Mouse (Mus musculus): ENCODE results near the gene Acoxl. TPM values are rescaled to one million over a fixed set of nuclear protein-coding genes. Genes with fewer than 3 reads are reported as not detected.

Acoxl gene
- polyA plus RNA-seq, 1 experiment from 2014 or later, result 0.95 TPM

- peaks cover 15% of the 10 kb centered on the region for H3K36me3 ChIP-seq (ENCODE audit: insufficient read depth, low read length)
- under 1% methylated on average over 35 of the region's 35 CpGs for WGBS
- H3K9me3 ChIP-seq (ENCODE audit: low read length), result no peaks in the 10 kb centered on the region
- peaks cover 24% of the 10 kb centered on the region for H3K27me3 ChIP-seq (ENCODE audit: insufficient read depth, low read length)
- peak overlapping the region; percentile 79 for H3K4me3 ChIP-seq (ENCODE audit: low read length)
- H3K27ac ChIP-seq (ENCODE audit: low read length), result peak overlapping the region; percentile 95
- H3K9ac ChIP-seq (replicated peaks; ENCODE audit: low read length), result peak overlapping the region; percentile 88
- peak; percentile 0; the same call in 1 of the 2 replicates for ATAC-seq (ENCODE audit: low FRiP score, low TSS enrichment)
- peak overlapping the region; percentile 95 for H3K4me2 ChIP-seq (replicated peaks; ENCODE audit: low read depth, low read length)
- H3K4me1 ChIP-seq (ENCODE audit: insufficient read depth, low read length), result peaks cover 48% of the 10 kb centered on the region
Measured at GRCm38 (mm10) chr2:128126591-128127051, 287.9 kb downstream of the Acoxl start.

GRCm38 (mm10) chr2:128127121-128127671, 288.5 kb downstream of the Acoxl start:
- H3K4me3 ChIP-seq (ENCODE audit: low read length), result peak overlapping the region; percentile 79
- peaks cover 18% of the 10 kb centered on the region for H3K36me3 ChIP-seq (ENCODE audit: insufficient read depth, low read length)
- under 1% methylated on average over 59 of the region's 67 CpGs for WGBS
- peak overlapping the region; percentile 95 for H3K4me2 ChIP-seq (replicated peaks; ENCODE audit: low read depth, low read length)
- H3K9me3 ChIP-seq (ENCODE audit: low read length), result no peaks in the 10 kb centered on the region
- H3K27ac ChIP-seq (ENCODE audit: low read length), result peak overlapping the region; percentile 95
- peak; percentile 89 for ATAC-seq (ENCODE audit: low FRiP score, low TSS enrichment)
- H3K27me3 ChIP-seq (ENCODE audit: insufficient read depth, low read length), result peaks cover 18% of the 10 kb centered on the region
- H3K4me1 ChIP-seq (ENCODE audit: insufficient read depth, low read length), result peaks cover 48% of the 10 kb centered on the region
- peak overlapping the region; percentile 88 for H3K9ac ChIP-seq (replicated peaks; ENCODE audit: low read length)

- Histone ChIP-seq H3K36me3 (ENCODE audit: insufficient read depth, low read length) (peaks cover 18% of the 10 kb centered on the region), H3K27ac (ENCODE audit: low read length) (peak overlapping the region; percentile 95), H3K9me3 (ENCODE audit: low read length) (no peaks in the 10 kb centered on the region), H3K4me2 (replicated peaks; ENCODE audit: low read depth, low read length) (peak overlapping the region; percentile 95), H3K4me1 (ENCODE audit: insufficient read depth, low read length) (peaks cover 44% of the 10 kb centered on the region), H3K4me3 (ENCODE audit: low read length) (peak overlapping the region; percentile 79), H3K27me3 (ENCODE audit: insufficient read depth, low read length) (peaks cover 15% of the 10 kb centered on the region), H3K9ac (replicated peaks; ENCODE audit: low read length) (peak overlapping the region; percentile 88)
- under 1% methylated on average over 48 of the region's 48 CpGs for WGBS
- peak; percentile 22; the same call in 1 of the 2 replicates for ATAC-seq (ENCODE audit: low FRiP score, low TSS enrichment)
Measured at GRCm38 (mm10) chr2:128127691-128128292, 289.1 kb downstream of the Acoxl start.

- peak overlapping the region; percentile 95 for H3K4me2 ChIP-seq (replicated peaks; ENCODE audit: low read depth, low read length)
- no peak overlapping the region for H3K27ac ChIP-seq (ENCODE audit: low read length)
- no peaks in the 10 kb centered on the region for H3K9me3 ChIP-seq (ENCODE audit: low read length)
- peaks cover 37% of the 10 kb centered on the region for H3K4me1 ChIP-seq (ENCODE audit: insufficient read depth, low read length)
- H3K27me3 ChIP-seq (ENCODE audit: insufficient read depth, low read length), result peaks cover 10% of the 10 kb centered on the region; the same call in 1 of the 2 replicates
- ATAC-seq (ENCODE audit: low FRiP score, low TSS enrichment), result no peak
- H3K9ac ChIP-seq (replicated peaks; ENCODE audit: low read length), result peak overlapping the region; percentile 88
- peak overlapping the region; percentile 79 for H3K4me3 ChIP-seq (ENCODE audit: low read length)
- peaks cover 18% of the 10 kb centered on the region for H3K36me3 ChIP-seq (ENCODE audit: insufficient read depth, low read length)
- WGBS, result 23% methylated on average over 10 of the region's 10 CpGs
Measured at GRCm38 (mm10) chr2:128128532-128128931, 289.9 kb downstream of the Acoxl start.

GRCm38 (mm10) chr2:128131503-128131902, 292.8 kb downstream of the Acoxl start:
- no peak overlapping the region for H3K4me3 ChIP-seq (ENCODE audit: low read length)

GRCm38 (mm10) chr2:128132635-128133034, 294.0 kb downstream of the Acoxl start:
- Histone ChIP-seq H3K27ac (ENCODE audit: low read length) (no peak overlapping the region), H3K4me2 (replicated peaks; ENCODE audit: low read depth, low read length) (no peak overlapping the region), H3K9ac (replicated peaks; ENCODE audit: low read length) (no peak overlapping the region), H3K36me3 (ENCODE audit: insufficient read depth, low read length) (peaks cover 33% of the 10 kb centered on the region), H3K4me3 (ENCODE audit: low read length) (no peak overlapping the region), H3K9me3 (ENCODE audit: low read length) (no peaks in the 10 kb centered on the region), H3K4me1 (ENCODE audit: insufficient read depth, low read length) (peaks cover 35% of the 10 kb centered on the region), H3K27me3 (ENCODE audit: insufficient read depth, low read length) (no peaks in the 10 kb centered on the region)
- no peak for ATAC-seq (ENCODE audit: low FRiP score, low TSS enrichment)
- 72% methylated on average over 5 of the region's 5 CpGs for WGBS

More at GRCm38 (mm10) chr2:128131503-128131902, 292.8 kb downstream of the Acoxl start:
- H3K27me3 ChIP-seq (ENCODE audit: insufficient read depth, low read length), result no peaks in the 10 kb centered on the region
- ATAC-seq (ENCODE audit: low FRiP score, low TSS enrichment), result no peak
- no peaks in the 10 kb centered on the region for H3K9me3 ChIP-seq (ENCODE audit: low read length)
- H3K4me2 ChIP-seq (replicated peaks; ENCODE audit: low read depth, low read length), result no peak overlapping the region
- WGBS, result 82% methylated on average over 11 of the region's 11 CpGs
- peaks cover 33% of the 10 kb centered on the region for H3K36me3 ChIP-seq (ENCODE audit: insufficient read depth, low read length)
- H3K4me1 ChIP-seq (ENCODE audit: insufficient read depth, low read length), result peaks cover 34% of the 10 kb centered on the region
- H3K27ac ChIP-seq (ENCODE audit: low read length), result no peak overlapping the region
- H3K9ac ChIP-seq (replicated peaks; ENCODE audit: low read length), result no peak overlapping the region

- ATAC-seq (ENCODE audit: low FRiP score, low TSS enrichment), result no peak
- no peak overlapping the region for H3K27ac ChIP-seq (ENCODE audit: low read length)
- H3K9ac ChIP-seq (replicated peaks; ENCODE audit: low read length), result no peak overlapping the region
- H3K9me3 ChIP-seq (ENCODE audit: low read length), result no peaks in the 10 kb centered on the region
- peaks cover 40% of the 10 kb centered on the region for H3K4me1 ChIP-seq (ENCODE audit: insufficient read depth, low read length)
- H3K36me3 ChIP-seq (ENCODE audit: insufficient read depth, low read length), result peaks cover 33% of the 10 kb centered on the region
- H3K27me3 ChIP-seq (ENCODE audit: insufficient read depth, low read length), result no peaks in the 10 kb centered on the region
- H3K4me3 ChIP-seq (ENCODE audit: low read length), result no peak overlapping the region
- no peak overlapping the region for H3K4me2 ChIP-seq (replicated peaks; ENCODE audit: low read depth, low read length)
Measured at GRCm38 (mm10) chr2:128133865-128134264, 295.2 kb downstream of the Acoxl start.

- Histone ChIP-seq H3K27ac (ENCODE audit: low read length) (no peak overlapping the region), H3K4me2 (replicated peaks; ENCODE audit: low read depth, low read length) (no peak overlapping the region), H3K4me1 (ENCODE audit: insufficient read depth, low read length) (peaks cover 40% of the 10 kb centered on the region), H3K9ac (replicated peaks; ENCODE audit: low read length) (no peak overlapping the region), H3K36me3 (ENCODE audit: insufficient read depth, low read length) (peaks cover 33% of the 10 kb centered on the region), H3K9me3 (ENCODE audit: low read length) (no peaks in the 10 kb centered on the region), H3K27me3 (ENCODE audit: insufficient read depth, low read length) (no peaks in the 10 kb centered on the region), H3K4me3 (ENCODE audit: low read length) (no peak overlapping the region)
- 46% methylated on average over 5 of the region's 5 CpGs for WGBS
- ATAC-seq (ENCODE audit: low FRiP score, low TSS enrichment), result no peak
Measured at GRCm38 (mm10) chr2:128134474-128134873, 295.8 kb downstream of the Acoxl start.

- Histone ChIP-seq H3K36me3 (ENCODE audit: insufficient read depth, low read length) (peaks cover 29% of the 10 kb centered on the region), H3K9ac (replicated peaks; ENCODE audit: low read length) (no peak overlapping the region), H3K4me2 (replicated peaks; ENCODE audit: low read depth, low read length) (no peak overlapping the region), H3K27me3 (ENCODE audit: insufficient read depth, low read length) (no peaks in the 10 kb centered on the region), H3K9me3 (ENCODE audit: low read length) (no peaks in the 10 kb centered on the region), H3K4me3 (ENCODE audit: low read length) (no peak overlapping the region), H3K27ac (ENCODE audit: low read length) (no peak overlapping the region), H3K4me1 (ENCODE audit: insufficient read depth, low read length) (peaks cover 39% of the 10 kb centered on the region)
- 47% methylated on average over 8 of the region's 8 CpGs for WGBS
- ATAC-seq (ENCODE audit: low FRiP score, low TSS enrichment), result no peak
Measured at GRCm38 (mm10) chr2:128134948-128135347, 296.3 kb downstream of the Acoxl start.
